In the genomic region with DNA sequence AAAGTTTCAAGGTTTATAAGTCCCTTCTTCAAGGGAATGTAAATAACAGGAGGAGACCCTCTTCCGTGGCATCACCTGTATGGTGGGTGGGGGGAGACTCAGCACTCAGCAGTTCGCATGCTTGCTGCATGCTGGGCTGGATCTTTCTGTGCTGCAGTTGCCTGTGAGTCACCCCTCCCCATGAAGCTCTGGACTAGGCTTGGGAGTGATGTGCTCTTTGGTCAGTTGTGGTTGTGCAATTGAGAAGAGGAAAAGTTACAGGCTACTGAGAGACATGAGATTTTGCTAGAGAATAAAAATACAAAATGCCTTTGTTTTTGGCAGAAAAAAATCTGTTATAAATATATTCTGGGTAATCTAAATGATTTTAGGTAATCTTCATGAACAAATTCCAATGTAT, we compare ENCODE assay signal across 17 mouse cellular contexts.
DNase-seq lines count a peak whose midpoint lies in the region; ATAC-seq and TF ChIP-seq lines count a peak whose summit lies in the region.
"Had no signal": no experiment of that assay in that cellular context is flagged by ENCODE, and none has a peak within 500 bp of the region (broad histone marks: within the 10 kb centered on the region; RNA-seq: fewer than 3 reads in every experiment).

No protein-coding gene starts in this region.

- H3ac ChIP-seq in C2C12 (ENCODE audit: control insufficient read depth, insufficient read length, low read depth) = no peak overlapping the region

- no peak for DNase-seq in kidney, adult 8-10 months
- no peak for DNase-seq in thymus, adult 18-20 months
- DNase-seq: cerebellum, postnatal 25 days; gastrocnemius, adult 2 months; heart, adult 2 months; kidney, postnatal 10 days; layer of hippocampus, adult 9-11 months; liver; right cerebral cortex, postnatal 4 days had no signal

- H3K27me3 ChIP-seq in kidney, embryonic 15.5 days = no peaks in the 10 kb centered on the region
- no peaks in the 10 kb centered on the region for H3K27me3 ChIP-seq in C2C12 (ENCODE audit: control insufficient read depth, insufficient read depth, insufficient read length)
- no peaks in the 10 kb centered on the region for H3K27me3 ChIP-seq in forebrain, embryonic 13.5 days
- H3K27me3 ChIP-seq in midbrain, embryonic 16.5 days (ENCODE audit: control insufficient read depth, insufficient read depth, low read depth, low read length) = no peaks in the 10 kb centered on the region
- no peaks in the 10 kb centered on the region for H3K27me3 ChIP-seq in neural tube, embryonic 15.5 days (replicated peaks)
- H3K27me3 ChIP-seq: embryonic facial prominence, embryonic 12.5 days; megakaryocyte, embryonic 14.5 days had no signal

- no peak overlapping the region for H3K9ac ChIP-seq in kidney, embryonic 15.5 days
- H3K9ac ChIP-seq in forebrain, embryonic 13.5 days = peak overlapping the region; percentile 1; the same call in 1 of the 2 replicates
- peak overlapping the region; percentile 14; the same call in 1 of the 2 replicates for H3K9ac ChIP-seq in midbrain, embryonic 16.5 days (ENCODE audit: low read depth, low read length)
- no peak overlapping the region for H3K9ac ChIP-seq in neural tube, embryonic 15.5 days (replicated peaks)
- H3K9ac ChIP-seq: embryonic facial prominence, embryonic 12.5 days had no signal

- H3K4me3 ChIP-seq in kidney, embryonic 15.5 days (replicated peaks) = no peak overlapping the region
- no peak overlapping the region for H3K4me3 ChIP-seq in C2C12 (ENCODE audit: insufficient read depth, poor library complexity, severe bottlenecking)
- H3K4me3 ChIP-seq in forebrain, embryonic 13.5 days = no peak overlapping the region; the same call in 1 of the 2 replicates
- H3K4me3 ChIP-seq in midbrain, embryonic 16.5 days (ENCODE audit: low read depth, low read length) = no peak overlapping the region
- H3K4me3 ChIP-seq in neural tube, embryonic 15.5 days (replicated peaks) = no peak overlapping the region
- H3K4me3 ChIP-seq: embryonic facial prominence, embryonic 12.5 days; gastrocnemius, adult 2 months; heart, adult 2 months; megakaryocyte, embryonic 14.5 days had no signal

- H3K27ac ChIP-seq in kidney, embryonic 15.5 days = peak overlapping the region; percentile 57
- H3K27ac ChIP-seq in forebrain, embryonic 13.5 days = peak overlapping the region; percentile 66
- H3K27ac ChIP-seq in midbrain, embryonic 16.5 days (ENCODE audit: low read length) = peak overlapping the region; percentile 25; the same call in 1 of the 2 replicates
- no peak overlapping the region for H3K27ac ChIP-seq in neural tube, embryonic 15.5 days (replicated peaks)
- H3K27ac ChIP-seq: embryonic facial prominence, embryonic 12.5 days; gastrocnemius, adult 2 months; heart, adult 2 months had no signal

- ATAC-seq in kidney, embryonic 15.5 days (replicated peaks; ENCODE audit: low FRiP score) = no peak
- no peak for ATAC-seq in forebrain, embryonic 13.5 days
- no peak for ATAC-seq in midbrain, embryonic 16.5 days
- ATAC-seq in neural tube, embryonic 15.5 days (ENCODE audit: low FRiP score) = no peak
- ATAC-seq: inflammation-experienced regulatory T-cells, adult 6 months had no signal

- no peaks in the 10 kb centered on the region for H3K79me3 ChIP-seq in C2C12 (ENCODE audit: low read depth)

- no peaks in the 10 kb centered on the region for H3K79me2 ChIP-seq in C2C12 (ENCODE audit: control insufficient read depth, insufficient read depth)

- no peaks in the 10 kb centered on the region for H3K36me3 ChIP-seq in kidney, embryonic 15.5 days
- H3K36me3 ChIP-seq in C2C12 (ENCODE audit: control insufficient read depth, insufficient read depth) = no peaks in the 10 kb centered on the region
- H3K36me3 ChIP-seq in forebrain, embryonic 13.5 days (ENCODE audit: poor library complexity, severe bottlenecking) = no peaks in the 10 kb centered on the region
- no peaks in the 10 kb centered on the region for H3K36me3 ChIP-seq in midbrain, embryonic 16.5 days (ENCODE audit: control insufficient read depth, insufficient read depth, low read length)
- H3K36me3 ChIP-seq in neural tube, embryonic 15.5 days = no peaks in the 10 kb centered on the region
- H3K36me3 ChIP-seq: embryonic facial prominence, embryonic 12.5 days had no signal

- 59% methylated on average over 2 of the region's 2 CpGs for WGBS in kidney, embryonic 15.5 days
- WGBS in forebrain, embryonic 13.5 days = 25% methylated on average over 2 of the region's 2 CpGs
- 46% methylated on average over 2 of the region's 2 CpGs for WGBS in midbrain, embryonic 16.5 days
- 68% methylated on average over 2 of the region's 2 CpGs for WGBS in neural tube, embryonic 15.5 days

- no peak overlapping the region for H3K4me2 ChIP-seq in kidney, embryonic 15.5 days
- H3K4me2 ChIP-seq in forebrain, embryonic 13.5 days = peak overlapping the region; percentile 40
- peak overlapping the region; percentile 17; the same call in 1 of the 2 replicates for H3K4me2 ChIP-seq in midbrain, embryonic 16.5 days (ENCODE audit: low read length)
- no peak overlapping the region for H3K4me2 ChIP-seq in neural tube, embryonic 15.5 days
- H3K4me2 ChIP-seq: embryonic facial prominence, embryonic 12.5 days had no signal

- H3K4me1 ChIP-seq in kidney, embryonic 15.5 days = peaks cover 22% of the 10 kb centered on the region
- peaks cover 45% of the 10 kb centered on the region for H3K4me1 ChIP-seq in forebrain, embryonic 13.5 days
- H3K4me1 ChIP-seq in midbrain, embryonic 16.5 days (ENCODE audit: control insufficient read depth, insufficient read depth, low read length) = peaks cover 23% of the 10 kb centered on the region
- H3K4me1 ChIP-seq in neural tube, embryonic 15.5 days = peaks cover 26% of the 10 kb centered on the region
- H3K4me1 ChIP-seq: embryonic facial prominence, embryonic 12.5 days had no signal

- H3K9me3 ChIP-seq in kidney, embryonic 15.5 days (replicated peaks) = no peaks in the 10 kb centered on the region
- H3K9me3 ChIP-seq in forebrain, embryonic 13.5 days (replicated peaks) = no peaks in the 10 kb centered on the region
- H3K9me3 ChIP-seq in midbrain, embryonic 16.5 days (replicated peaks; ENCODE audit: control insufficient read depth, low read length, poor library complexity, severe bottlenecking) = no peaks in the 10 kb centered on the region
- H3K9me3 ChIP-seq in neural tube, embryonic 15.5 days (replicated peaks) = no peaks in the 10 kb centered on the region
- H3K9me3 ChIP-seq: embryonic facial prominence, embryonic 12.5 days; megakaryocyte, embryonic 14.5 days had no signal

- TF ChIP-seq CTCF in C2C12 (IDR thresholded peaks at IDR 0.05; ENCODE audit: control insufficient read depth, insufficient read depth, insufficient read length) = no peak

TF ChIP-seq in C2C12, 6 proteins besides CTCF, POLR2A, EP300 and RAD21:
- TF ChIP-seq USF1 (IDR thresholded peaks at IDR 0.05; ENCODE audit: low read depth) (no peak), MYOD1 (IDR thresholded peaks at IDR 0.05; ENCODE audit: control insufficient read depth, insufficient read length, low read depth) (no peak), FOSL1 (IDR thresholded peaks at IDR 0.05; ENCODE audit: insufficient read depth, low read length, poor library complexity, severe bottlenecking) (no peak), CEBPB (IDR thresholded peaks at IDR 0.05; ENCODE audit: low read depth) (peak; percentile 78), MAX (IDR thresholded peaks at IDR 0.05) (no peak)
TF ChIP-seq in C2C12: peak in this region for 1.

Comparison
In these comparisons a context has a peak if more than half of its experiments do, and no peak if none do; other contexts are left out.
1. H3K4me2 ChIP-seq: peak in forebrain, embryonic 13.5 days (single experiment) and midbrain, embryonic 16.5 days (single experiment); none in kidney, embryonic 15.5 days (single experiment) and neural tube, embryonic 15.5 days (single experiment).
2. H3K9ac ChIP-seq: peak in forebrain, embryonic 13.5 days (single experiment) and midbrain, embryonic 16.5 days (single experiment); none in kidney, embryonic 15.5 days (single experiment) and neural tube, embryonic 15.5 days (single experiment).